Mouse (Mus musculus) thymus, postnatal 10 days (tissue): Measurements from ENCODE around the gene Csrnp3.

Experiments used
- DNase-seq, 2 experiments: peaks; one replicate each; pipeline ENCODE4 v3.0.0; 2021; ENCODE audit warnings: low spot score in 2 of 2

The Csrnp3 gene

GRCm38 (mm10) chr2:65870919-65871582 lies 25.5 kb downstream of the Csrnp3 start:
- no peak for DNase-seq

- DNase-seq: no peak
Measured at GRCm38 (mm10) chr2:65891590-65891989, 46.0 kb downstream of the Csrnp3 start.

GRCm38 (mm10) chr2:65893241-65893640 lies 47.7 kb downstream of the Csrnp3 start:
- DNase-seq: no peak

GRCm38 (mm10) chr2:65894299-65894698 lies 48.7 kb downstream of the Csrnp3 start:
- no peak for DNase-seq

GRCm38 (mm10) chr2:65896542-65896941 lies 51.0 kb downstream of the Csrnp3 start:
- no peak for DNase-seq

- no peak for DNase-seq
Measured at GRCm38 (mm10) chr2:65897084-65897483, 51.5 kb downstream of the Csrnp3 start.

GRCm38 (mm10) chr2:65899478-65899877 lies 53.9 kb downstream of the Csrnp3 start:
- DNase-seq: no peak

GRCm38 (mm10) chr2:65908526-65908925 lies 63.0 kb downstream of the Csrnp3 start:
- no peak for DNase-seq

GRCm38 (mm10) chr2:65909724-65910521 lies 64.4 kb downstream of the Csrnp3 start:
- no peak for DNase-seq

- no peak for DNase-seq
Measured at GRCm38 (mm10) chr2:65915994-65916393, 70.4 kb downstream of the Csrnp3 start.

- no peak for DNase-seq
Measured at GRCm38 (mm10) chr2:65920651-65921412, 75.3 kb downstream of the Csrnp3 start.

- DNase-seq: no peak
Measured at GRCm38 (mm10) chr2:65925363-65925941, 79.9 kb downstream of the Csrnp3 start.

GRCm38 (mm10) chr2:65926935-65927708 lies 81.6 kb downstream of the Csrnp3 start:
- no peak for DNase-seq

- DNase-seq: no peak
Measured at GRCm38 (mm10) chr2:65929286-65929685, 83.7 kb downstream of the Csrnp3 start.

- no peak for DNase-seq
Measured at GRCm38 (mm10) chr2:65929927-65930326, 84.4 kb downstream of the Csrnp3 start.

- no peak for DNase-seq
Measured at GRCm38 (mm10) chr2:65931313-65931712, 85.7 kb downstream of the Csrnp3 start.

GRCm38 (mm10) chr2:65931841-65932311 lies 86.3 kb downstream of the Csrnp3 start:
- no peak for DNase-seq

- DNase-seq: no peak
Measured at GRCm38 (mm10) chr2:65934099-65934498, 88.5 kb downstream of the Csrnp3 start.

- DNase-seq: no peak
Measured at GRCm38 (mm10) chr2:65938900-65939299, 93.3 kb downstream of the Csrnp3 start.

GRCm38 (mm10) chr2:65940351-65940750 lies 94.8 kb downstream of the Csrnp3 start:
- no peak for DNase-seq

GRCm38 (mm10) chr2:65942346-65942745 lies 96.8 kb downstream of the Csrnp3 start:
- no peak for DNase-seq
